Mouse (Mus musculus) hematopoietic stem cell, adult 5-6 weeks (primary cell): ENCODE data around the gene S100a5. TPM values are rescaled to one million over a fixed set of nuclear protein-coding genes. Genes with fewer than 3 reads are reported as not detected.
A peak's percentile ranks its signal among the peaks of the same experiment; 100 is the strongest.

Experiments
- ATAC-seq, 2 experiments: fragments of 125-278 bp in 1 of 2; replicated peaks in 1 of 2; 2 replicates each; pipeline ENCODE4 v1.8.0; 2016 to 2017; ENCODE audit warnings: inconsistent platforms in 2 of 2, mild to moderate bottlenecking in 2 of 2, moderate number of reproducible peaks in 2 of 2, low read depth in 1 of 2, moderate TSS enrichment in 1 of 2; ENCODE audit not compliant: low FRiP score in 2 of 2, poor library complexity in 2 of 2, severe bottlenecking in 2 of 2, insufficient read depth in 1 of 2, low TSS enrichment in 1 of 2
- total RNA-seq: library from RNA; stranded (forward); fragments of 172-1452, 232-1000 nt; gene quantifications from 2 replicates; pipeline ENCODE4 v1.2.3, GENCODE M21; 2017

S100a5 gene
- total RNA-seq, 1 experiment from 2014 or later = not detected

DNA sequence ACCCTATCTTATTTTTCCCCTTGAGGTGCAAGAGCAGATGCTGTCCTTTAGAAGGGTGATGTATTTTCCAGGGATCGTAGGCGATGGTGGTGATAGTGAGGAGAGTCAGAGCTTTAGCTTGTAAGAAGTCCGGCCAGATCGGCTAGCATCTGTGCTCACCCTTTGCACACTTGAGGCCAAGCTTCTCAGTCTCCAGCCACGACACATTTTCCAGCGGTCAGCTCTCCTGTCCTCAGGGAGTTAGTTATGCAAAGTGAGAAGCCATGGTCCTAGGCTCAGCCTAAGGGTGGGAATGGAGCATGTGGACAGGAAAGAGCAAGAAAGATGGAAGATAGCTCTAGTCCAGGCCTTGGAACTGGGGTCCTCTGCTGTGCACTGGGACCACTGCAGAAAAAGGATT lies 11.5 kb upstream of the S100a5 start:
- ATAC-seq = no peak

GRCm38 (mm10) chr3:90597736-90598135 lies 10.6 kb upstream of the S100a5 start:
- no peak for ATAC-seq

DNA sequence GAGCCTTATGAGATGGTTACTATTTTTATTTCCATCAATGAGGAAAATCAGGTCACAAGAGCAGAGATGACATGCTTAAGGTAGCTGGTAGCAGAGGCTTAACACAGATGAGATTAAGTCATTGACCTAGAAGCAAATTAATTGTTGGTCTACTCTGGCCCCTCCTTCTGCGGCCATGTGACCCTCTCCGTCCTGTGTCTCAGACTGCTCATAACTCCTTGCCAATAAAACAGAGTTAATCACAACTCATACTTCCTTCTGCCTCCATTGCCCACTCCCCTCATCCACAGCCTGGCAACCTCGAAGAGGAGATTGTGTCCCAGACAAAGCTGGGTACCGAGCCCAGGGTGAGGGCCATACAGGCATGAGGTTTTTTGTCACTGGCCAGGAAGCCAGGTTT lies 10.1 kb upstream of the S100a5 start:
- ATAC-seq = no peak

DNA sequence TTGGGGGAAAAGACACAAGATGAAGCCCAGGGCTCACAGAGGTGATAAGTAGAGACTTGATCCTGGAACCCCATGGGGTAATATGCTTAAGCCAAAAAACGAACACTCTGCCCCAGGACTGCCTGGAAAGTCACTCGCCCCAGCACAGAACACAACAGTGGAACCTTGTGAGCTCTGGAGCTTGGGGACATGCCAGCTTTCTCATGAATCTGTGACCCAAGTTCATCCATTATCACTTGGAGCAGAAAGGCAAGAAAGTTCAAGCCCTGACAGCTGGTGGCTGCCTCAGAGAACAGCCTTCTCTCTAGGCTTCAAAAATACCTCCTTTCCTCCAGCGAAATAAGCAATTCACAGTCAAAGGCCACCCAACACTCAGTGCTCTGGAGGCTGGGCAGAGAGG lies 8.9 kb upstream of the S100a5 start:
- no peak for ATAC-seq

GRCm38 (mm10) chr3:90600036-90600435 lies 8.3 kb upstream of the S100a5 start:
- no peak for ATAC-seq

DNA sequence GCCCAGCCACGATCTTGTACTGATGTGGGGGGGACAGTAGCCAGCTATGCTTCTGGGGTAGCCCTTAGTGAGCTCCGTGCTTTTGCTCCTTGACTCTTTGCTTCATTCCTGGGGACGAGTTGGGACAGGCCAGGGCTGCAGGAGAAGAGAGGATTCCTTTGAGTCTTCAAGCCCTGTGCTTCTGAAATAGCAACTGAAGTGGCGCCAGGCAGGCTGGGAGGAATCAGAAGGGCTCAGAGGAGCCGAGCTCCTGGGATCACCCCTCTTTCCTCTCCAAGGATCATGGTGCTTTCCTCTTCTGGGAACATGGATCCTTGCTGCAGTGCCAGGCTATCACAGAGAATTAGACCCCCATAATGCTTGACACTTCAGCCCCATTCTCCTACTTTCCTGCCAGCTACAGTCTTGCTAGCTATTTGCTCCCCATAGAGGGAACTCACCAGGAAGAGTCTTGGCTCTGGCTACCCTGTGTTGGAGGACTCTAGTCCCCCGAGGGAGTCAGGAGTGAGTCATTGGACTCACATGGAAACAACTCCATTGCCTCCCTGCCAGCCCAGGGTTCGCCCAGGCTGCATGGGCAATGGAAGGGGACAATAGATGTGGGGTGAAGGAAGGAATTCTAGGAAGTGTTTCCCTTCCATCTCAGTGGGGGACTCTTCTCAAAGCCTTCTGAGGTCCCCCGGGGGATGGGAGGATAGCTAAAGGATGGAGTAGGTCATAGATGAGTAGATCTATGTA lies 7.7 kb upstream of the S100a5 start:
- no peak for ATAC-seq

GRCm38 (mm10) chr3:90601486-90602110 lies 6.7 kb upstream of the S100a5 start, which contains the start of gene Gm42674:
Gm42674 (plus strand) TSS chr3:90601904.
- no peak for ATAC-seq

GRCm38 (mm10) chr3:90603623-90604022 lies 4.7 kb upstream of the S100a5 start, which contains the start of gene S100a4:
S100a4 (plus strand) TSS chr3:90603771.
- ATAC-seq = peak; percentile 87 to 90

DNA sequence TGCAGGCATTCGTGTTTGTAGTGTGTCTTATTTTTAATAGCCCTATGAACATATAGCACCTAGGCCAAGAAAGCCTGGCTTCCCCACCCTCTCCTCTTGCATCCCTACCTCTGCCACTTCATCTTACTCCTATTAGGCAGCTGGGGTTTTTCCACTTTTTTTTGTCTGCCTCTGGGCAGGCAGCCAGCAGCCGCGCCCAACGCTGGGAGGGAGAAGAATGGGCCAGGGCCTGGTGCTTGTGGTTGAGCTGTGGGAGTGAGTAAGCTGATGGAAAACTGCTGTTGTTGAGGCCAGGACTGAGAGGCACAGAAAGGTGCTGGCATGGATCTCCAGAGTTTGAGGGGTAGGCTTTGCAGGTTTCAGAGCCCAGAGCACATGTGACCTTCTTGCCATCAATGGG lies 3.9 kb upstream of the S100a5 start:
- ATAC-seq = peak; percentile 56 to 61

GRCm38 (mm10) chr3:90605049-90605448 lies 3.3 kb upstream of the S100a5 start:
- ATAC-seq = no peak

GRCm38 (mm10) chr3:90605736-90606135 lies 2.6 kb upstream of the S100a5 start:
- no peak for ATAC-seq

DNA sequence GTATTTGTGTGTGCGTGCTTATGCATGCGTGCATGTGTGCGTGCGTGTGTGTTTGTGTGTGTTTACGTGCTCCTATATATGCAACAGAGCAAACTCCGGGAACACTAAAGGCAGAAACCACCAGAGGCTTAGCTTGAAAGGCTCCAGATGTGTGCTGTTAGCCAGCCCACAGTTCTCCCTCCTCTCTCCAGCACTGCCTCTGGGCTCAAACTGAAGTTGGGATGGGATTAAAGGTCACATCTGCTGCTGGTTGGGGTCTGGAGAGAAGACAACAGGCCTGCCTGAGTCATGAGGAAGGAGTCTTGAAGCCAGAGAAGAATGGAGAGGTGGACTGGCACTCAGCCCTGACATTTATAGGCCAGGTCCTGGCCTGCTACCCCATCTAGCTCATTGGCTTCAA lies 2.1 kb upstream of the S100a5 start:
- no peak for ATAC-seq

- no peak for ATAC-seq
These were observed 962 bp upstream of the S100a5 start for GRCm38 (mm10) chr3:90607361-90607760.

DNA sequence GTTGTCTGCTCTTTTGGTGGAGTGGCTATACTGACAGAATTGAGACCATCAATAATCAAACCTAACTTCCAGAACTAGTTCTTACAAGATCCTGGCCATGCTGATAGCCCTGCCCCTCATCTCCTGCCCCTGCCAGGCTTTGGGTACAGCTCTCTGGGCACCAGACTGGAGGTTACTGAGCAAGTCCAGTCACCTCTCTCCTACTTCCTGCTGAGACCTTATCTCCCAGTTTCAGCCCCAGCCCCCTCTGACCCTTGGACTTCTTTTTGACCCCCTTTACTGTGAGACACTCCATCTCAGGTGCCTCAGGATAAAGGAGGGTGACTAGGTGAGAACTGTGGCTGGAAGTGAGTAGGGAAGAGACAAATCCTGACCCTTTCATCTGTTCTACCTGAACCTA lies 779 bp downstream of the S100a5 start:
- no peak for ATAC-seq

DNA sequence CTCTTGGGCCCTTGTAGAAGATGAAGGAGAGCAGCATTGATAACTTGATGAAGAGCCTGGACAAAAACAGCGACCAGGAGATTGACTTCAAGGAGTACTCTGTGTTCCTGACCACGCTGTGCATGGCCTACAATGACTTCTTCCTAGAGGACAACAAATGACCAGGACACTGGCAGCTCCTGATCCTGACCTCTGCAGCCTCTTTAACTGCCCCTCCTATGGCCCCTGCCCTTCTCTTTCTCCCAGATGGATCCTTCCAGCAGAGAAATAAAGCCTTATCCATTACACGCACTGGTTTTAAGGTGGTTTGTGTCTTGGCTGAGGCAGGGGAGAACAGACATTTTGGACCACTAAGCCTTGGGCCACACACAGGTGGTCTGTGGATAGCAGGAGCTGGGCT lies 3.2 kb downstream of the S100a5 start:
- no peak for ATAC-seq

- peak; percentile 13 to 20; a peak in 2 of 4 replicates for ATAC-seq
These were observed 3.7 kb downstream of the S100a5 start for GRCm38 (mm10) chr3:90612061-90612460.

DNA sequence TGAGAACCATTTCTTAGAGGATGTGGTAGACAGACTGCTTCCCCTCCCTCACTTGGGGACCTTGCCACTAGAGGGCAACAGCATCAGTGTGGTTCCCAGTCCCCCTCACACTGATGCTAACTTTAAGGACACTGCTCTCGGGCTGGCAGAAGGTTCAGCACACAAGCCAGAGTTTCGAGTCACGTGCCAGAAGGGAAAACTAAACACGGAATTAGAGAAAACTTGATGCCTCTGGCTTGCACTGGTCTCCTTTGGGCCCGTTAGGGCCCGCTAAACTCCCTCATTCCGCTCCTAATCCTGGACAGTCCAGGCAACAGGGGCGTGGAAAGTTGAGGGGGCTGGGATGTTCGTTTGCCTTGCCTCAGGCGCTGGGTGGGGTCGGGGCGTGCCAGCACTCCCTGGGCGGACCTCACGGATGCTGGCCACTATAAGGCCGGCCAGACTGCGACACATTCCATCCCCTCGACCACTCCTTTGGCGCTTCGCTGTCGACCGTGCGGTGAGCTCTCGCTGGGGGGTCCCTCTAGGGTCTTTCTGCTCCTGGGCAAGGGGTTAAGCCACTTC lies 4.5 kb downstream of the S100a5 start, which contains the start of gene S100a6:
Gene S100a6 (plus strand): TSS at position 155 of the 564 bp plus-strand sequence.
- peak; percentile 72 to 75 for ATAC-seq

DNA sequence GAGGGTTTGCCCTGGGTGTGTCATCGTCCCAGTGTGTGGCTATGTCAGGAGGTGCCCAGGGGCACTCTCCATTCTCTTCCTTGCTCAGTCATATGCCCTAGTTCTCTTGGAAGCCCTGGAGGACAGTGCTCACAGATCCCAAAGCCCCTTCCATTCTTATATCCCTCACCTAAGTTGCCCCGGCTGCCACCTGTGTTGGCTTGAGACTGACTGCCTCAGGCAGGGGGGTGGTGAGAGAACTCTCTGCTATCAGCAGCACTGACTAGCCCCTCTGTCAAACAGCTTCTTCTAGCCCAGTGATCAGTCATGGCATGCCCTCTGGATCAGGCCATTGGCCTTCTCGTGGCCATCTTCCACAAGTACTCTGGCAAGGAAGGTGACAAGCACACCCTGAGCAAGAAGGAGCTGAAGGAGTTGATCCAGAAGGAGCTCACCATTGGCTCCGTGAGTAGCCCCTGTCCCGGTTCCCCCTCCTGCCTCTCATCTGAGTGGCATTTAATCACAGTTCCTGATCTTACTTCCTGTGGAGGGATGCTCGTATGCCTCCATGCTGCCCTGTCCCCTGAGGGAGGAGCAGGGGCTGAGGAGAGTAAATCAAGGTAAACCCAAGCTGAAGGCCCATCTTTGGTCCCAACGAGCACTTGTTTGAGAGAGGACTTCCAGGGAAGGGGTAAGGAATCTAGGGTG lies 5.3 kb downstream of the S100a5 start:
- ATAC-seq = 0 out of 4 replicates have a peak, but pooled peaks of 1 of the 2 experiments have one; percentile 4
